In genomic region chr17:65325249-65325648, GRCm38 (mm10) we compare ENCODE assay signal across 8 mouse cellular contexts.
DNase-seq lines count a peak whose midpoint lies in the region; ATAC-seq and TF ChIP-seq lines count a peak whose summit lies in the region.

No protein-coding gene starts in this region.

- H3K27me3 ChIP-seq in kidney, adult 2 months (replicated peaks; ENCODE audit: control insufficient read depth, insufficient read depth, low read length), result no peaks in the 10 kb centered on the region
- no peaks in the 10 kb centered on the region for H3K27me3 ChIP-seq in kidney, embryonic 16.5 days (ENCODE audit: insufficient read depth, low read length)

- no peak overlapping the region for H3K9ac ChIP-seq in kidney, embryonic 16.5 days (replicated peaks; ENCODE audit: low read length)

- H3K27ac ChIP-seq in kidney, adult 2 months (ENCODE audit: insufficient read depth, low read depth, low read length), result no peak overlapping the region
- H3K27ac ChIP-seq in kidney, embryonic 16.5 days (ENCODE audit: low read length), result no peak overlapping the region
- H3K27ac ChIP-seq in bone marrow macrophage, adult 2 months (ENCODE audit: insufficient read depth, low read depth, low read length), result no peak overlapping the region
- no peak overlapping the region for H3K27ac ChIP-seq in left cerebral cortex, adult 2 months

- intact Hi-C loops in left cerebral cortex, adult 2 months (cut with DNase I), result loop anchor here (5.0 to 10.0 kb wide), 3 partner anchors 152 to 1750 kb away; no protein-coding TSS in a partner anchor

- TF ChIP-seq POLR2A in kidney, adult 2 months (IDR thresholded peaks at IDR 0.05; ENCODE audit: low read depth, low read length), result no peak
- TF ChIP-seq POLR2A in bone marrow macrophage, adult 2 months (IDR thresholded peaks at IDR 0.05; ENCODE audit: borderline replicate concordance, low read depth, low read length), result no peak

- 13% methylated on average over 2 of the region's 2 CpGs for WGBS in kidney, adult 2 months
- 9% methylated on average over 2 of the region's 2 CpGs for WGBS in kidney, embryonic 16.5 days

- H3K4me1 ChIP-seq in kidney, adult 2 months (ENCODE audit: control insufficient read depth, insufficient read depth, low read length), result no peaks in the 10 kb centered on the region
- H3K4me1 ChIP-seq in kidney, embryonic 16.5 days (ENCODE audit: insufficient read depth, low read length), result no peaks in the 10 kb centered on the region
- no peaks in the 10 kb centered on the region for H3K4me1 ChIP-seq in bone marrow macrophage, adult 2 months (ENCODE audit: control insufficient read depth, insufficient read depth, low read length)

- TF ChIP-seq CTCF in kidney, adult 2 months (conservative IDR thresholded peaks at IDR 0.05; ENCODE audit: insufficient read depth, insufficient read length, low read depth, low read length), result peak; percentile 70
- TF ChIP-seq CTCF in bone marrow macrophage, adult 2 months (IDR thresholded peaks at IDR 0.05; ENCODE audit: low read depth, low read length), result peak; percentile 57
- peak; percentile 75 for TF ChIP-seq CTCF in left cerebral cortex, adult 2 months (IDR thresholded peaks at IDR 0.05)

- ATAC-seq in kidney, embryonic 16.5 days (ENCODE audit: low FRiP score, low TSS enrichment), result no peak

- H3K36me3 ChIP-seq in kidney, adult 2 months (ENCODE audit: control insufficient read depth, insufficient read depth, low read length), result no peaks in the 10 kb centered on the region
- H3K36me3 ChIP-seq in kidney, embryonic 16.5 days (ENCODE audit: insufficient read depth, low read length), result no peaks in the 10 kb centered on the region

- peak; percentile 37 for DNase-seq in kidney, adult 2 months
- peak; percentile 4 for DNase-seq in MEL-GATA-1-ER (ENCODE audit: extremely low read depth, low read depth)
- DNase-seq in fibroblast of lung, adult 2 months (ENCODE audit: low read depth), result peak; percentile 9
- peak; percentile 35 to 40 for DNase-seq in left cerebral cortex, adult 2 months (ENCODE audit: extremely low spot score in 1 of 2, low spot score in 2 of 2)
- peak; percentile 50 to 64 for DNase-seq in right cerebral cortex, adult 2 months (ENCODE audit: low spot score in 2 of 2)
- no peak for DNase-seq in ovary, adult 18-20 months (ENCODE audit: low spot score)

- H3K4me3 ChIP-seq in kidney, adult 2 months (ENCODE audit: insufficient read depth, low read depth, low read length), result no peak overlapping the region
- H3K4me3 ChIP-seq in kidney, embryonic 16.5 days (ENCODE audit: low read length), result no peak overlapping the region
- H3K4me3 ChIP-seq in bone marrow macrophage, adult 2 months (ENCODE audit: insufficient read depth, low read length), result no peak overlapping the region
- H3K4me3 ChIP-seq in left cerebral cortex, adult 2 months, result no peak overlapping the region

- no peak overlapping the region for H3K4me2 ChIP-seq in kidney, embryonic 16.5 days (replicated peaks; ENCODE audit: low read depth, low read length)

- no peaks in the 10 kb centered on the region for H3K9me3 ChIP-seq in kidney, embryonic 16.5 days (ENCODE audit: low read length)
